Mouse (Mus musculus) MEL (cell line): ENCODE results near the gene Gtf2a1l.

ENCODE experiments used
- CTCF ChIP-seq, 3 experiments: IDR thresholded peaks in 2 of 3; conservative IDR thresholded peaks in 1 of 3; 2 replicates each; pipeline ENCODE4 v1.5.1; 2011 to 2012; ENCODE audit warnings: low read length in 3 of 3, low read depth in 2 of 3, mild to moderate bottlenecking in 2 of 3, improper control_type of control experiment in 1 of 3, inconsistent platforms in 1 of 3, mixed read lengths in 1 of 3, moderate library complexity in 1 of 3; ENCODE audit not compliant: control insufficient read depth in 1 of 3, insufficient read depth in 1 of 3, poor library complexity in 1 of 3, severe bottlenecking in 1 of 3
- ETS1 ChIP-seq: IDR thresholded peaks from 2 replicates; pipeline ENCODE4 v1.6.1; 2012; ENCODE audit warnings: low read depth, mild to moderate bottlenecking, inconsistent platforms, low read length, improper control_type of control experiment, moderate library complexity
- MAX ChIP-seq: IDR thresholded peaks from 2 replicates; pipeline ENCODE4 v1.6.1; 2011; ENCODE audit warnings: low read length, improper control_type of control experiment
- MXI1 ChIP-seq: IDR thresholded peaks from 2 replicates; pipeline ENCODE4 v1.6.1; 2011; ENCODE audit warnings: mild to moderate bottlenecking, low read depth, low read length, improper control_type of control experiment
- NRF1 ChIP-seq: IDR thresholded peaks from 2 replicates; pipeline ENCODE4 v1.6.1; 2014; ENCODE audit warnings: low read depth, mild to moderate bottlenecking, inconsistent platforms, low read length, improper control_type of control experiment, moderate library complexity; ENCODE audit not compliant: poor library complexity, insufficient read depth, severe bottlenecking
- POLR2A ChIP-seq, 2 experiments: IDR thresholded peaks; 2 replicates each; pipeline ENCODE4 v1.6.1; 2011 to 2012; ENCODE audit warnings: low read length in 2 of 2, mild to moderate bottlenecking in 2 of 2, control low read depth in 1 of 2, improper control_type of control experiment in 1 of 2, low read depth in 1 of 2, moderate library complexity in 1 of 2; ENCODE audit not compliant: control insufficient read depth in 1 of 2, insufficient read depth in 1 of 2, poor library complexity in 1 of 2
- POLR2AphosphoS5 ChIP-seq: IDR thresholded peaks from 2 replicates; pipeline ENCODE4 v1.6.1; 2012; ENCODE audit warnings: low read depth, borderline replicate concordance, mild to moderate bottlenecking, inconsistent platforms, low read length, moderate library complexity, mixed read lengths
- TCF12 ChIP-seq: IDR thresholded peaks from 2 replicates; pipeline ENCODE4 v1.6.1; 2014; ENCODE audit warnings: low read depth, mild to moderate bottlenecking, inconsistent platforms, low read length, improper control_type of control experiment, moderate library complexity
- UBTF ChIP-seq: IDR thresholded peaks from 2 replicates; pipeline ENCODE4 v1.6.1; 2012; ENCODE audit warnings: low read depth, mild to moderate bottlenecking, inconsistent platforms, low read length, improper control_type of control experiment, moderate library complexity, borderline replicate concordance; ENCODE audit not compliant: insufficient read depth
- USF2 ChIP-seq, 2 experiments: IDR thresholded peaks; 2 replicates each; pipeline ENCODE4 v1.6.1; 2011 to 2012; ENCODE audit warnings: improper control_type of control experiment in 2 of 2, low read length in 2 of 2, borderline replicate concordance in 1 of 2, inconsistent platforms in 1 of 2, low read depth in 1 of 2, mild to moderate bottlenecking in 1 of 2; ENCODE audit not compliant: insufficient read depth in 1 of 2

- no peak for TF ChIP-seq MAX
- TF ChIP-seq POLR2A (IDR thresholded peaks at IDR 0.05; ENCODE audit: control insufficient read depth in 1 of 2, insufficient read depth in 1 of 2, low read depth in 1 of 2, low read length in 2 of 2, poor library complexity in 1 of 2) = no peak
- TF ChIP-seq CTCF (IDR thresholded peaks at IDR 0.05 in 2 of 3, conservative IDR thresholded peaks at IDR 0.05 in 1 of 3; ENCODE audit: control insufficient read depth in 1 of 3, insufficient read depth in 1 of 3, low read depth in 2 of 3, low read length in 3 of 3, poor library complexity in 1 of 3, severe bottlenecking in 1 of 3) = no peak
- no peak for TF ChIP-seq POLR2AphosphoS5
- TF ChIP-seq USF2 (IDR thresholded peaks at IDR 0.05; ENCODE audit: borderline replicate concordance in 1 of 2, insufficient read depth in 1 of 2, low read depth in 1 of 2, low read length in 2 of 2) = no peak
- no peak for TF ChIP-seq TCF12
- TF ChIP-seq UBTF = no peak
- no peak for TF ChIP-seq ETS1
- no peak for TF ChIP-seq NRF1
- no peak for TF ChIP-seq MXI1
Measured at GRCm38 (mm10) chr17:88700901-88701300, 32.4 kb downstream of the Gtf2a1l start.
